Mouse (Mus musculus): ENCODE data around the gene Noc2l. TPM values are rescaled to one million over a fixed set of nuclear protein-coding genes. Genes with fewer than 3 reads are reported as not detected.

The Noc2l gene
- total and polyA plus RNA-seq, 3 experiments: 173 to 244 (median 197) TPM

DNA sequence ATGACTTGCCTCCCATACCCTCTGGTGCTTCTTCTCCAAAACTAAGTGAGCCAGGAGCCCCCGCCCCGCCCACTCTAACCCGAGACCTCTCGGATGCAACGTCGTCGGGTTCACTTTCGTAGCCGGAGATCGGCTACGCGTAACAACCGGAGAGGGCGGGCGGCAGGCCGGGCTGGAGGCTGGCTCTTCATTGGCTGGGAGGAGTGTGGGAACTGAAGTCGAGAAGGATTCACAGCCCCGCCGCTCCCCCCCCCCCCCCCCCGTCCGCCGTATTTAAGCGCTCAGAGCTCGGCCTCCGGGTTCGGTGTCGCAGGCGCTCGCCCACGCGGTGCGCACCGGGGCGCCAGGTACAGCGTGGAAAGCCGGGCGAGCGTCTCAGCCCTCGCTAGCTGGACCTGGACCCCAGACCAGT is 32.8 kb upstream of the Noc2l start, which contains the start of gene AW011738:
AW011738 (plus strand) TSS at position 304 of the 412 bp plus-strand sequence.
- no peak within 1 kb of the TSS for H3K27ac ChIP-seq (ENCODE audit: insufficient read depth, low read depth)
- peak within 1 kb of the TSS; percentile 87 for H3K4me2 ChIP-seq (ENCODE audit: insufficient read depth, low read depth, poor library complexity, severe bottlenecking)
- H3K4me1 ChIP-seq (ENCODE audit: control insufficient read depth in 1 of 2, insufficient read depth in 2 of 2): peaks cover 12 to 38% of the 10 kb centered on the region in 2 experiments
- H3K27me3 ChIP-seq (replicated peaks): peaks cover 33% of the 10 kb centered on the region
- H3K79me2 ChIP-seq (replicated peaks; ENCODE audit: control insufficient read depth, extremely low read depth, insufficient read depth, poor library complexity, severe bottlenecking): no peaks in the 10 kb centered on the region
- H3K4me3 ChIP-seq (replicated peaks in 1 of 3; ENCODE audit: low read depth in 2 of 3, low read length in 2 of 3, poor library complexity in 1 of 3): peak within 1 kb of the TSS; percentile 36 to 65 (median 56)
- dilution Hi-C loops (cut with MboI; ENCODE audit: extremely low pct_ligation_motif_present, extremely low pct_unique_long_range_greater_than_20kb, low sequenced_read_pairs): no loop called here
- in situ Hi-C loops (cut with MboI; ENCODE audit: low pct_ligation_motif_present, low pct_unique_long_range_greater_than_20kb, low sequenced_read_pairs): no loop called here
- TF ChIP-seq EP300 (IDR thresholded peaks at IDR 0.05; ENCODE audit: low read length) (no peak), UBTF (IDR thresholded peaks at IDR 0.05; ENCODE audit: low read depth, low read length) (0 out of 2 replicates have a peak, but pooled peaks have one; percentile 18), HCFC1 (IDR thresholded peaks at IDR 0.05; ENCODE audit: low read depth, low read length) (peak; percentile 29; the same call in 1 of the 2 replicates), NELFE (IDR thresholded peaks at IDR 0.05; ENCODE audit: low read depth, low read length) (peak; percentile 54; the same call in 1 of the 2 replicates), MEF2A (IDR thresholded peaks at IDR 0.05; ENCODE audit: borderline replicate concordance, low read depth, low read length) (no peak), POLR2A (IDR thresholded peaks at IDR 0.05; ENCODE audit: low read depth, low read length) (peak; percentile 62), MXI1 (IDR thresholded peaks at IDR 0.05; ENCODE audit: low read depth, low read length) (peak; percentile 30; the same call in 1 of the 2 replicates), CHD1 (IDR thresholded peaks at IDR 0.05; ENCODE audit: low read depth, low read length) (no peak), TBP (conservative IDR thresholded peaks at IDR 0.05; ENCODE audit: low read depth, low read length) (no peak), USF2 (conservative IDR thresholded peaks at IDR 0.05; ENCODE audit: low read depth, low read length) (no peak), SIN3A (IDR thresholded peaks at IDR 0.05; ENCODE audit: low read length) (0 out of 2 replicates have a peak, but pooled peaks have one; percentile 27), MAX (IDR thresholded peaks at IDR 0.05; ENCODE audit: low read length) (0 out of 2 replicates have a peak, but pooled peaks have one; percentile 17), NRF1 (IDR thresholded peaks at IDR 0.05; ENCODE audit: low read depth, low read length) (0 out of 2 replicates have a peak, but pooled peaks have one; percentile 6), ZMIZ1 (IDR thresholded peaks at IDR 0.05; ENCODE audit: low read depth, low read length) (0 out of 2 replicates have a peak, but pooled peaks have one; percentile 22)
- no peak for DNase-seq (ENCODE audit: extremely low read depth)
- H3K9me3 ChIP-seq (replicated peaks; ENCODE audit: low read length): no peaks in the 10 kb centered on the region
- H3K9ac ChIP-seq (ENCODE audit: insufficient read depth, low read depth): peak within 1 kb of the TSS; percentile 41
- H3K36me3 ChIP-seq (replicated peaks in 1 of 2; ENCODE audit: control insufficient read depth in 1 of 2, insufficient read depth in 1 of 2, low read length in 1 of 2): no peaks in the 10 kb centered on the region

DNA sequence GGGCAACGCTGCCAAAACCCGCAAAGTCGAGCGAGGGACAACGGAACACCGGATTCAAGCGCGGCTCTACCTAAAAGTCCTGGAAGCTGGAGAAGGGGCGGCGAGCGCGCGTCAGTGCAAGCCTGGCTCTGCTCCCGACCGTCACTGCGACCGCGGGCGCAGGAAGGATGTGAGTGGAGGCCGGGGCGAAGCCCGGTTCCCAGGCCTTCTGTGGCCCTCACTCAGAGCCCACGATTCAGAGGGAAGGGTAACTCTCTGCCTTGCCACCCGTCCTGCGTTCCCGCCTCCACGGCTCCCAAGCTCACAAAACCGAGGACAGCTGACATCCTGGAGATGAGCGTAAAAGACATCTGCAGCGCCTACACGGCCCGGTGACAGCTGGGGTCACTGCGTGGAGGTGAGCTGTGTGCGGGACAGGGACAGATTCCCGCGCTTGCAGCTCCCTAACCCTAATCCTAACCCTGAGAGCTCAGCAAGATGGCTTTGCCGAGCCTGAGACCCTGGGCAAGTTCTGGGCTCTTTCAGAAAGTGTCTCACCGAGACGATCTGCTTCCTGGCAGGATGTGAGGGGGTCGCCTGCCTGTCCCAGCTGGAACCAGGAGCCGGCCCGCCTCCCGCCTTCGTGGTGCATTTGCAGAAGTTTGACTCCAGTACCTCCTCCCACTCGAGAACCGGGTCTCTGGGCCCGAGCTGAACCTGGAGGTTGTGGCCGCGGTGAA is 32.2 kb upstream of the Noc2l start:
- peak overlapping the region; percentile 36 to 65 (median 56) for H3K4me3 ChIP-seq (replicated peaks in 1 of 3; ENCODE audit: low read depth in 2 of 3, low read length in 2 of 3, poor library complexity in 1 of 3)
- TF ChIP-seq USF2 (conservative IDR thresholded peaks at IDR 0.05; ENCODE audit: low read depth, low read length) (no peak), POLR2A (IDR thresholded peaks at IDR 0.05; ENCODE audit: low read depth, low read length) (no peak), ELF1 (IDR thresholded peaks at IDR 0.05; ENCODE audit: low read depth, low read length) (no peak), E2F4 (IDR thresholded peaks at IDR 0.05; ENCODE audit: insufficient replicate concordance, low read depth, low read length) (no peak), MXI1 (IDR thresholded peaks at IDR 0.05; ENCODE audit: low read depth, low read length) (0 out of 2 replicates have a peak, but pooled peaks have one; percentile 9), ZNF384 (IDR thresholded peaks at IDR 0.05; ENCODE audit: low read depth, low read length) (no peak)
- no peak for DNase-seq (ENCODE audit: extremely low read depth)
- no peaks in the 10 kb centered on the region for H3K9me3 ChIP-seq (replicated peaks; ENCODE audit: low read length)
- H3K9ac ChIP-seq (ENCODE audit: insufficient read depth, low read depth): peak overlapping the region; percentile 41
- no peaks in the 10 kb centered on the region for H3K79me2 ChIP-seq (replicated peaks; ENCODE audit: control insufficient read depth, extremely low read depth, insufficient read depth, poor library complexity, severe bottlenecking)
- in situ Hi-C loops (cut with MboI; ENCODE audit: low pct_ligation_motif_present, low pct_unique_long_range_greater_than_20kb, low sequenced_read_pairs): no loop called here
- no peaks in the 10 kb centered on the region for H3K36me3 ChIP-seq (replicated peaks in 1 of 2; ENCODE audit: control insufficient read depth in 1 of 2, insufficient read depth in 1 of 2, low read length in 1 of 2)
- peaks cover 12 to 35% of the 10 kb centered on the region in 2 experiments for H3K4me1 ChIP-seq (ENCODE audit: control insufficient read depth in 1 of 2, insufficient read depth in 2 of 2)
- dilution Hi-C loops (cut with MboI; ENCODE audit: extremely low pct_ligation_motif_present, extremely low pct_unique_long_range_greater_than_20kb, low sequenced_read_pairs): no loop called here
- H3K27me3 ChIP-seq (replicated peaks): peaks cover 33% of the 10 kb centered on the region
- peak overlapping the region; percentile 87 for H3K4me2 ChIP-seq (ENCODE audit: insufficient read depth, low read depth, poor library complexity, severe bottlenecking)
- H3K27ac ChIP-seq (ENCODE audit: insufficient read depth, low read depth): no peak overlapping the region

Measured in CH12.LX (cell line).